Mouse (Mus musculus) myocyte (in vitro differentiated cells): Measurements from ENCODE around the gene Jph2. TPM values are rescaled to one million over a fixed set of nuclear protein-coding genes. Genes with fewer than 3 reads are reported as not detected.
A peak's percentile ranks its signal among the peaks of the same experiment; 100 is the strongest.

Experiments
- H3K27me3 ChIP-seq: one replicate; pipeline ENCODE4 v1.6.1; 2011; ENCODE audit not compliant: control insufficient read depth, insufficient read depth, insufficient read length
- H3K36me3 ChIP-seq: one replicate; pipeline ENCODE4 v1.6.1; 2011; ENCODE audit not compliant: control insufficient read depth, insufficient read depth
- H3K4me2 ChIP-seq: one replicate; pipeline ENCODE4 v1.6.1; 2011; ENCODE audit warnings: low read depth, control low read depth
- H3K4me3 ChIP-seq: one replicate; pipeline ENCODE4 v1.5.1; 2011; ENCODE audit warnings: mild to moderate bottlenecking, control low read depth, moderate library complexity
- H3K79me2 ChIP-seq: one replicate; pipeline ENCODE4 v1.6.1; 2011; ENCODE audit not compliant: control insufficient read depth, insufficient read depth
- H3ac ChIP-seq: one replicate; pipeline ENCODE4 v1.6.1; 2011; ENCODE audit not compliant: control insufficient read depth, insufficient read length
- CEBPB ChIP-seq: IDR thresholded peaks from 2 replicates; pipeline ENCODE4 v1.6.1; 2011; ENCODE audit warnings: mild to moderate bottlenecking, moderate library complexity; ENCODE audit not compliant: poor library complexity, insufficient read depth, severe bottlenecking
- E2F4 ChIP-seq: IDR thresholded peaks from one replicate; pipeline ENCODE4 v1.6.1; 2011; ENCODE audit warnings: mild to moderate bottlenecking, control low read depth, moderate library complexity; ENCODE audit not compliant: insufficient read depth
- MAX ChIP-seq: IDR thresholded peaks from one replicate; pipeline ENCODE4 v1.6.1; 2011; ENCODE audit warnings: low read depth, mild to moderate bottlenecking, control low read depth
- MYOD1 ChIP-seq, 3 experiments: IDR thresholded peaks; one replicate each; pipeline ENCODE4 v1.6.1; 2011; ENCODE audit warnings: control low read depth in 2 of 3, low read depth in 2 of 3, mild to moderate bottlenecking in 2 of 3, moderate library complexity in 1 of 3; ENCODE audit not compliant: insufficient read length in 2 of 3, control insufficient read depth in 1 of 3
- MYOG ChIP-seq, 3 experiments: IDR thresholded peaks; one replicate each; pipeline ENCODE4 v1.6.1; 2011; ENCODE audit warnings: control low read depth in 2 of 3, low read depth in 2 of 3, mild to moderate bottlenecking in 2 of 3; ENCODE audit not compliant: insufficient read length in 2 of 3, control insufficient read depth in 1 of 3, insufficient read depth in 1 of 3
- POLR2A ChIP-seq: IDR thresholded peaks from one replicate; pipeline ENCODE4 v1.6.1; 2011; ENCODE audit warnings: low read depth, mild to moderate bottlenecking, control low read depth, moderate library complexity; ENCODE audit not compliant: insufficient read length
- POLR2AphosphoS2 ChIP-seq: IDR thresholded peaks from one replicate; pipeline ENCODE4 v1.6.1; 2011; ENCODE audit warnings: low read depth, control low read depth; ENCODE audit not compliant: insufficient read length
- REST ChIP-seq: IDR thresholded peaks from one replicate; pipeline ENCODE4 v1.6.1; 2011; ENCODE audit warnings: mild to moderate bottlenecking, control low read depth, moderate library complexity; ENCODE audit not compliant: insufficient read depth, insufficient read length
- SRF ChIP-seq: IDR thresholded peaks from one replicate; pipeline ENCODE4 v1.6.1; 2011; ENCODE audit warnings: low read depth; ENCODE audit not compliant: control insufficient read depth, insufficient read length
- TCF12 ChIP-seq: IDR thresholded peaks from one replicate; pipeline ENCODE4 v1.6.1; 2011; ENCODE audit warnings: mild to moderate bottlenecking, control low read depth; ENCODE audit not compliant: poor library complexity, insufficient read depth, severe bottlenecking
- TCF3 ChIP-seq: IDR thresholded peaks from one replicate; pipeline ENCODE4 v1.6.1; 2011; ENCODE audit warnings: low read depth, control low read depth; ENCODE audit not compliant: insufficient read length
- USF1 ChIP-seq: IDR thresholded peaks from one replicate; pipeline ENCODE4 v1.6.1; 2011; ENCODE audit warnings: low read depth, mild to moderate bottlenecking, control low read depth, moderate library complexity
- polyA plus RNA-seq: library from polyadenylated mRNA; unstranded; fragments of >200 nt; fragmentation: generic; extraction: Trizol; gene quantifications from one replicate; pipeline ENCODE4 v1.2.1, GENCODE M21; 2012; ENCODE audit warnings: missing spikeins

Jph2 gene
- polyA plus RNA-seq, 1 experiment: 217 TPM

- no peak overlapping the region for H3K4me3 ChIP-seq
- no peak overlapping the region for H3K4me2 ChIP-seq
- TF ChIP-seq TCF3 (no peak), POLR2AphosphoS2 (peak; percentile 38)
- no peaks in the 10 kb centered on the region for H3K27me3 ChIP-seq
- H3ac ChIP-seq: no peak overlapping the region
- no peaks in the 10 kb centered on the region for H3K79me2 ChIP-seq
- peaks cover 19% of the 10 kb centered on the region for H3K36me3 ChIP-seq
These were observed 6.4 kb upstream of the Jph2 start for GRCm38 (mm10) chr2:163404037-163404815.

GRCm38 (mm10) chr2:163401221-163401620 is 3.4 kb upstream of the Jph2 start:
- no peak overlapping the region for H3K4me3 ChIP-seq
- no peaks in the 10 kb centered on the region for H3K27me3 ChIP-seq
- no peak for TF ChIP-seq REST
- no peak for TF ChIP-seq POLR2A
- no peak for TF ChIP-seq POLR2AphosphoS2
- no peak for TF ChIP-seq TCF12
- no peak for TF ChIP-seq MYOG (IDR thresholded peaks at IDR 0.05; ENCODE audit: control insufficient read depth in 1 of 3, insufficient read depth in 1 of 3, insufficient read length in 2 of 3, low read depth in 2 of 3)
- no peak for TF ChIP-seq MYOD1 (IDR thresholded peaks at IDR 0.05; ENCODE audit: control insufficient read depth in 1 of 3, insufficient read length in 2 of 3, low read depth in 2 of 3)
- TF ChIP-seq TCF3: no peak
- TF ChIP-seq SRF: no peak
- TF ChIP-seq E2F4: no peak
- TF ChIP-seq MAX: no peak
- TF ChIP-seq USF1: no peak
- no peak for TF ChIP-seq CEBPB
- H3K4me2 ChIP-seq: peak overlapping the region; percentile 39
- no peak overlapping the region for H3ac ChIP-seq
- peaks cover 16% of the 10 kb centered on the region for H3K79me2 ChIP-seq
- no peaks in the 10 kb centered on the region for H3K36me3 ChIP-seq

- Histone ChIP-seq H3ac (no peak overlapping the region), H3K27me3 (no peaks in the 10 kb centered on the region), H3K4me3 (no peak overlapping the region), H3K36me3 (no peaks in the 10 kb centered on the region), H3K79me2 (peaks cover 36% of the 10 kb centered on the region), H3K4me2 (no peak overlapping the region)
- TF ChIP-seq TCF12: no peak
- no peak for TF ChIP-seq POLR2AphosphoS2
- no peak for TF ChIP-seq REST
- no peak for TF ChIP-seq CEBPB
- TF ChIP-seq TCF3: no peak
- no peak for TF ChIP-seq E2F4
- TF ChIP-seq MYOG (IDR thresholded peaks at IDR 0.05; ENCODE audit: control insufficient read depth in 1 of 3, insufficient read depth in 1 of 3, insufficient read length in 2 of 3, low read depth in 2 of 3): no peak
- no peak for TF ChIP-seq USF1
- no peak for TF ChIP-seq MAX
- TF ChIP-seq SRF: no peak
- TF ChIP-seq MYOD1 (IDR thresholded peaks at IDR 0.05; ENCODE audit: control insufficient read depth in 1 of 3, insufficient read length in 2 of 3, low read depth in 2 of 3): no peak
- TF ChIP-seq POLR2A: no peak
These were observed 1.4 kb upstream of the Jph2 start for GRCm38 (mm10) chr2:163399222-163399621.

GRCm38 (mm10) chr2:163398770-163399169 is 977 bp upstream of the Jph2 start:
- TF ChIP-seq TCF12 (no peak), MAX (no peak), POLR2A (no peak), POLR2AphosphoS2 (no peak), TCF3 (no peak), SRF (no peak)
- Histone ChIP-seq H3K27me3 (no peaks in the 10 kb centered on the region), H3K79me2 (peaks cover 40% of the 10 kb centered on the region), H3K36me3 (no peaks in the 10 kb centered on the region), H3ac (no peak overlapping the region), H3K4me3 (peak overlapping the region; percentile 89), H3K4me2 (peak overlapping the region; percentile 77)

GRCm38 (mm10) chr2:163397071-163397470 is 722 bp downstream of the Jph2 start:
- Histone ChIP-seq H3K4me2 (peak overlapping the region; percentile 77), H3K4me3 (peak overlapping the region; percentile 89), H3K36me3 (no peaks in the 10 kb centered on the region), H3K79me2 (peaks cover 56% of the 10 kb centered on the region), H3ac (peak overlapping the region; percentile 21), H3K27me3 (no peaks in the 10 kb centered on the region)
- peak; percentile 50 for TF ChIP-seq POLR2AphosphoS2
- TF ChIP-seq USF1: no peak

GRCm38 (mm10) chr2:163394977-163395376 is 2.8 kb downstream of the Jph2 start:
- peaks cover 77% of the 10 kb centered on the region for H3K79me2 ChIP-seq
- H3K36me3 ChIP-seq: no peaks in the 10 kb centered on the region
- peak overlapping the region; percentile 89 for H3K4me3 ChIP-seq
- no peaks in the 10 kb centered on the region for H3K27me3 ChIP-seq
- peak overlapping the region; percentile 77 for H3K4me2 ChIP-seq
- peak; percentile 41 for TF ChIP-seq POLR2AphosphoS2
- peak; percentile 46 for TF ChIP-seq POLR2A
- no peak for TF ChIP-seq REST
- no peak for TF ChIP-seq MAX
- no peak overlapping the region for H3ac ChIP-seq
